Mouse (Mus musculus) urinary bladder, postnatal 25 days (tissue): ENCODE data around the gene Gm47969.

Source experiments
- DNase-seq: peaks from one replicate; pipeline ENCODE4 v3.0.0; 2022; ENCODE audit warnings: low spot score

The Gm47969 gene

DNA sequence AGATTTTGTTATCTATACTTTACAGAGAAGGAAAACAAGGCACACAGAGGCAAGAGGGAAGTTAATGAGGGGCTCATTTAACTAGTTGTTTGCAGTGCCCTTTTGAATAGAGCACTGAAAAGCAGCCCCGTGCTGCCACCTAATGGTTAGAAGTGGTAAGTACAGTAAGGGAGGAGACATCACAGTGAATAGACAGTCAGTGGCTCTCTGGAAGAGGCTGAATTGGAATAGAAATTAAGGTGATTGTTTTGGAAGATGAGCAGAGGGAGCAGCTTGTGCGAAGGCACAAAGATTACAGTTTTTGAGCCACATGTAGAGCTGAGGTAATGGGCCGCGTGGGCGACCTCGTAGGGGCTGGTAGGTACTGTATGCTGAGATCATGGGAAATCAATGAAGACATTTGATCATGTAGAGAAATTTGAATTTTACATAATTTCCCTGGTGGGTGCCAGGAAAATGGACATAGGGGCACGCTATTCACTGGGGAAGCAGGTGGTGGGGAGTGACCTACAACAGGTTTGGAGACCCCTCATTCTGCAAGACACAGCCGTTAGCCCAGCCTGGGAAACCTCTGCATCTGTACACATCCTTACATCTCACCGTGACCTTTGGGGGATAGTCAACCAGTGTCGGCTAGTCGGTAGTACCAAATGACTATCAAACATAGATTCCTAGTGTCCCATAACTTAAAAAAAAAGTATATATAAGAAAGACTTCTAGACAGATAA, 31.6 kb downstream of the Gm47969 start:
- DNase-seq: no peak

DNA sequence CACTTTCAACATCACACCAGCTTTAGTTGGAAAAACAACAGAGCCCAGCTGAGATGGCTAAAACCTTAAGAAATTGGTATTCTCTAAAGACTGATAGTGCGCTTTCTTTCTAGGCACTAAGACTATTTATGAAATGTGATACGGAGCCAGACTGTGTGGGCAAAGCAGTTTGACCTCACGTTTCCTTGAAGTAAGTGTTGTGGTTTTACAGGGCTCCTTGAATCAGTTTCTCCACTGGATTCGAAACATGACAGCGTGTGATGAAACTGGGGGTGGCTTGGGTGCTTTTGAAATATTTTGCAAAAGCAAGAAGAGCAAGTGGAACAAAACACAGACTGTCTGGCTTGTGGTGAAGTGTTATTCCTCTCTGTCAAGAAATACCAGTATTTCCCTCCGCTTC, 32.3 kb downstream of the Gm47969 start:
- DNase-seq: no peak

DNA sequence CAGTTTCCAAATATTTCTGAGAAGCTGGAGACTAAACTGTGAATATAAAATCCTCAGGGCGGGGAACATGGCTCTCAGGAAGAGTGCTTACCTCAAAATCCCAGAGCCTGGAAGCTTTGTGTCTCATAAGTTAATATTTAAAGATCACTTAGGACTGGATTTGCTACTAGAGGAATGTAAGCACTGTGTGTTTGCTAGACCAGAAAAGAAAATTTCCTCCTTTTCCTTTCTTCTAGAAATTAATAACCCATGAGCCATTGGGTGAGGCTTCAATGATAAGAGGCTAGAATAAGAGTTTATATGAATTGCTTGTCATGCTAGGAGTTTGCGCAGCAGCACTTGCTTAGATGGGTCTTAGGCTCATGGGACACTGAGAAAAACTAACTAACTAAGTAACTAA, 40.1 kb downstream of the Gm47969 start:
- DNase-seq: no peak

DNA sequence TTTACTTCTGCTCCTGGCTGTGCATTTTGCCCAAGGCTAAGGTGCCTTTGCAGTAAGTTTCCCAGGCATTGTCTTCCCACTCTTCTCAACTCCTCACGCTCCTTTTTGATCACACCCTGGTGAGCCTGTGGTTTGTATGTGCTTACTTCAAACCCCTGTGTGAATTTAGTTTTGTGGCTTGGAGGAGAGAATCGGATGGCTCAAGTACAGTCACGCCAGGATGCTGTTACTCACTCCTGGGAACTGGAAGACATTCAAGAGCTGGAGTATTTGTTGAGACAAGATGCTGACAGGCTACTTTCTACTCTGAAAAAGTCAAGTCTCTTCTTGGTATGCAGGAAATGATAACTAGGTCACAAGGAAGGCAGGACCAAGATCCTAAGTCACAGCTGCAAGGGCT, 46.5 kb downstream of the Gm47969 start:
- DNase-seq: no peak
